Mouse (Mus musculus) activated CD4-positive, CD25-positive, alpha-beta regulatory T cell (primary cell): Measurements from ENCODE around the gene Olfr1179. TPM values are rescaled to one million over a fixed set of nuclear protein-coding genes. Genes with fewer than 3 reads are reported as not detected.

ENCODE experiments used
- polyA plus RNA-seq, 2 experiments: library from polyadenylated mRNA; unstranded; fragments of 100-300 nt; shearing (Covaris generic); gene quantifications; one replicate each; pipeline ENCODE4 v1.2.1; 2017

The Olfr1179 gene
- not detected for polyA plus RNA-seq

GRCm38 (mm10) chr2:88406353-88406752 is at the start of gene Olfr1179:
Gene Olfr1179, minus strand, starts transcription at chr2:88406453.

GRCm38 (mm10) chr2:88454567-88454966 is 48.3 kb upstream of the Olfr1179 start, which contains the start of gene Olfr1183:
Gene Olfr1183, plus strand, starts transcription at chr2:88454867.

GRCm38 (mm10) chr2:88449031-88449430 is 42.8 kb upstream of the Olfr1179 start, which contains the start of gene Gm13757:
Gene Gm13757, minus strand, starts transcription at chr2:88449131.

DNA sequence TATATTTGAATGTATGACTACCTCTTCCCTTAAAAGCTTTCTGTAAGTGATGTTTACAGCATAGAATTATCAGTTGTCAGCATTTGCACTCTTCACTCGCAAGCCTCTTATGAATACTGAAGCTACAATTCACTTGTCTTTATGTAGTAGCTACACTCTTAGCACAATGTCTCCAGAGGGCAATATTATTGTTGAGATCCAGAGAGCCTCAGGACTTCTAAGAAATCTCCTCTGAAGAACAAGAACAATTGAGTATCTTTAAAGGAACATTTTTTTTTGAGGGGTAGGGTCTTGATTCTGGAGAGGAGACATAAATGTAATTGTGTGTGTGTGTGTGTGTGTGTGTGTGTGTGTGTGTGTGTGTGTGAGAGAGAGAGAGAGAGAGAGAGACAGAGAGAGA is 19.8 kb upstream of the Olfr1179 start, which contains the start of gene Olfr1181:
Gene Olfr1181, minus strand, starts transcription at position 101 of the 400 bp plus-strand sequence.

DNA sequence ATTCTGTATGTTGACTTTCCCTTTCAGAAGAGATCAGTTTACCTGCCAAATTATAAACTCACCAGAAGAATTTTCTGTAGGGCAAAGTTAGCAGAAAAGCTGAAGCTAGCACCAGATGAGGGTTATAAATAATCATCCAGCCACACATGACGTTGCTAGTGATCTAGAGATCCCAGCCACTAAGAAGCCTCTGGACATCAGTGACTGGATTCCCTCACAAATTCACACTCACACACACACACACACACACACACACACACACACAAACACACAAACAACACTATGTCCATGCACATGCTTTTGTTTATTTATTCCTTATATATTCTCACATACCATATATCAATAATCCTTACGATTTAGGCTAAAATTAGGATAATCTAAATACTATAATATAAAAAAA is 12.8 kb upstream of the Olfr1179 start, which contains the start of gene Olfr1180:
Gene Olfr1180, minus strand, starts transcription at position 101 of the 400 bp plus-strand sequence.

DNA sequence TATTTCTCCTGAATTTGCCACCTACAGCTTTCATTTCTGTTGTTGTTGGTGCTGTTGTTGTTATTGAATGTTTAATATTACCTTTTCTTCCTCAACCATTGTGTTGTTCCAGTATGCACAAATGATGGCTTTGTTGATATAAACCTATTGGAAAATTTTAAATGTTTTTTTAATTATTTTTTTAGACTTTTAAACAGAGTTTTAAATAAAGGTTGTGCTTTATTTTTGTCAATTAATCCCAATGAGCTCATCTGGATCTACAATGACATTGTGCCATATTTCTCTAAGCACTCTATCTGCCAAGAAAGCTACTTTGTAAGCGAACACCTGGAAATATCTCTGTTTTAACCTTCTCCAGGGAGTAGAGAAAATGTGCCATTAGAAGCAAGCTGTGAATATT is 19.5 kb downstream of the Olfr1179 start, which contains the start of gene Olfr1178:
Gene Olfr1178, plus strand, starts transcription at position 301 of the 400 bp plus-strand sequence.

Other genes starting within 250 kb of the Olfr1179 start
- not detected for gene Olfr1168, start 224.6 kb downstream of the Olfr1179 start, polyA plus RNA-seq
- gene Olfr1170, start 178.1 kb downstream of the Olfr1179 start, polyA plus RNA-seq = not detected
- gene Olfr1173, start 126.6 kb downstream of the Olfr1179 start, polyA plus RNA-seq = under 1 TPM in 1 of 2 experiments, not detected in 1; 0.31 TPM
- under 1 TPM in 1 of 2 experiments, not detected in 1; 0.69 TPM for gene Olfr1174-ps, start 91.3 kb downstream of the Olfr1179 start, polyA plus RNA-seq
- under 1 TPM in 1 of 2 experiments, not detected in 1; 0.04 TPM for gene Olfr1175-ps, start 79.2 kb downstream of the Olfr1179 start, polyA plus RNA-seq
- gene Olfr1176, start 69.7 kb downstream of the Olfr1179 start, polyA plus RNA-seq = under 1 TPM in 1 of 2 experiments, not detected in 1; 0.06 TPM
- gene Olfr1177-ps, start 60.0 kb downstream of the Olfr1179 start, polyA plus RNA-seq = not detected
- gene Olfr1178, start 19.4 kb downstream of the Olfr1179 start, polyA plus RNA-seq = under 1 TPM in 1 of 2 experiments, not detected in 1; 0.02 TPM
- not detected for gene Olfr1180, start 12.7 kb upstream of the Olfr1179 start, polyA plus RNA-seq
- under 1 TPM in 1 of 2 experiments, not detected in 1; 0.09 TPM for gene Olfr1181, start 19.7 kb upstream of the Olfr1179 start, polyA plus RNA-seq
- not detected for gene Gm13757, start 42.7 kb upstream of the Olfr1179 start, polyA plus RNA-seq
- gene Olfr1183, start 48.4 kb upstream of the Olfr1179 start, polyA plus RNA-seq = not detected
- not detected for gene Olfr1184, start 77.1 kb upstream of the Olfr1179 start, polyA plus RNA-seq
- under 1 TPM in 1 of 2 experiments, not detected in 1; 0.10 TPM for gene Olfr1185-ps1, start 86.9 kb upstream of the Olfr1179 start, polyA plus RNA-seq
- not detected for gene Olfr1186, start 112.1 kb upstream of the Olfr1179 start, polyA plus RNA-seq
- under 1 TPM; 0.30 to 0.65 TPM for gene Olfr1188, start 150.5 kb upstream of the Olfr1179 start, polyA plus RNA-seq
- not detected for gene Olfr1189, start 180.0 kb upstream of the Olfr1179 start, polyA plus RNA-seq
- gene Olfr1191-ps1, start 234.1 kb upstream of the Olfr1179 start, polyA plus RNA-seq = under 1 TPM in 1 of 2 experiments, not detected in 1; 0.19 TPM
- gene Olfr1192-ps1, start 242.1 kb upstream of the Olfr1179 start, polyA plus RNA-seq = under 1 TPM in 1 of 2 experiments, not detected in 1; 0.04 TPM